Mouse (Mus musculus): ENCODE data around the gene Usp31. TPM values are rescaled to one million over a fixed set of nuclear protein-coding genes. Genes with fewer than 3 reads are reported as not detected.
A peak's percentile ranks its signal among the peaks of the same experiment; 100 is the strongest.

Gene Usp31
- polyA plus RNA-seq, 1 experiment from 2014 or later = 3.5 TPM

DNA sequence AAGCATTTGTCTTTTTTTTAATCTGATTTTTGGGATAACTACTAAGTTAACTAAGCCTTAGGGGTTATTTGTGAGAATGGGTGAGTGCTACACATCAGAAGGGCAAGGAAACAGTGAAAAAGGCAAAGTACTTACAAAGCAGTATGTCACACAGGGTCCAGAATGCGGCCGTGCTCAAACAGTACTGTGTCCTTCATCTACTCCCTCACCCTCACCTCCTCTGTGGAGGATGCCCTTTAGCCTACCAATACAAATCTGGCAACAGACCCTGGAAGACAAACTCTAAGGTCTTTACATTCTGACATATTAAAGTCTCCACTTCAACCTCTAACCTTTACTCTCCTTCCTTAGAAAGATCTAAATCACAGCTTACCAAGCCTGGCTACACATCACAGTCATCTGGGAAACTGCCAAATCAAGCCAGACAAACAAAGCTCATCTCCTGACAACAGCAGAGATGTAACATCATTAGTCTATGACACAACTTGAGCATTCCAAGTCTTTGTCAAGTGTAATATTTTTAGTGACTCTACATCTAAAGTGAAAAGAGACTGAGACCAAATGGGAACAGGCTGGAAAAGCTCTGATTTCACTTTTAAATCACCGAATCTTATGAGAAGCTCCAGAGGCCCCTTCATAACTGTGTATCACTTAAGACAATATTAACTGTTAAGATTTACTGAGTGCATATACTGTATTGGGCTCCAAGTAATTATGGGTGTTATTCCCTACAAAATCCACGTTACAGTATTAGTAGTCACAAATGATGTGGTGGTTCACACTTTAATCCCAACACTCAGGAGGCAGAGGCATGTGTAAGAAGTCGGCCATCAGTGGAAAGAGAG is 21.7 kb downstream of the Usp31 start:
- H3K36me3 ChIP-seq (ENCODE audit: control insufficient read depth, insufficient read depth, low read length) = no peaks in the 10 kb centered on the region
- H3K9ac ChIP-seq (replicated peaks; ENCODE audit: low read depth, low read length) = no peak overlapping the region
- WGBS = 90% methylated on average over 5 of the region's 5 CpGs
- no peak overlapping the region for H3K4me3 ChIP-seq (ENCODE audit: low read depth, low read length)
- H3K27me3 ChIP-seq (ENCODE audit: control insufficient read depth, insufficient read depth, low read length) = no peaks in the 10 kb centered on the region
- no peaks in the 10 kb centered on the region for H3K9me3 ChIP-seq (ENCODE audit: control insufficient read depth, low read depth, low read length)
- H3K27ac ChIP-seq (ENCODE audit: low read length) = no peak overlapping the region
- H3K4me1 ChIP-seq (ENCODE audit: control insufficient read depth, insufficient read depth, low read length) = no peaks in the 10 kb centered on the region
- ATAC-seq (ENCODE audit: insufficient number of reproducible peaks, insufficient read depth, low FRiP score, low read depth) = no peak
- no peak overlapping the region for H3K4me2 ChIP-seq (replicated peaks; ENCODE audit: low read depth, low read length)

DNA sequence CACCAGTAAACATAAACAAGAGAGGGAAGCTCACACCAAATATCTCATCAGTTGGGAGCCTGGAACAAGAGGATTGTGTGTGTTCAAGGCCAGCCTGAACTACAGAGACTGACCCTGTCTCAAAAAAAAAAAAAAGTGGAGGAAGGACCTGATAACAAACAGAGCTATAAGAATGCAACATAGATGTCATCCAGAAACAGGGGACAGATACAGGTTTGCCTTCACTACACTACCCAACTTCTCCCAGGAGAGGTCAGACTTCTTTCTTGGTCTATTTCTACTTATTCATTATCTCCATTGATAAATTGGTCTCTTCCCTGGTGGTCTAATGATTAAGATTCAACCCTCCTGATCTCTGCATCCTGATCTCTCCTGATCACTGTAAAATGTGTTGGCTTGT is 25.9 kb downstream of the Usp31 start:
- Histone ChIP-seq H3K27ac (ENCODE audit: low read length) (no peak overlapping the region), H3K36me3 (ENCODE audit: control insufficient read depth, insufficient read depth, low read length) (no peaks in the 10 kb centered on the region; the same call in 1 of the 2 replicates)
- ATAC-seq (ENCODE audit: insufficient number of reproducible peaks, insufficient read depth, low FRiP score, low read depth) = no peak

GRCm38 (mm10) chr7:121677105-121677753 is 29.8 kb downstream of the Usp31 start:
- ATAC-seq (ENCODE audit: insufficient number of reproducible peaks, insufficient read depth, low FRiP score, low read depth) = no peak
- WGBS = 62% methylated on average over 4 of the region's 4 CpGs
- H3K36me3 ChIP-seq (ENCODE audit: control insufficient read depth, insufficient read depth, low read length) = peaks cover 4% of the 10 kb centered on the region
- no peaks in the 10 kb centered on the region for H3K4me1 ChIP-seq (ENCODE audit: control insufficient read depth, insufficient read depth, low read length)
- H3K9ac ChIP-seq (replicated peaks; ENCODE audit: low read depth, low read length) = no peak overlapping the region
- H3K4me3 ChIP-seq (ENCODE audit: low read depth, low read length) = no peak overlapping the region
- no peaks in the 10 kb centered on the region for H3K9me3 ChIP-seq (ENCODE audit: control insufficient read depth, low read depth, low read length)
- no peak overlapping the region for H3K27ac ChIP-seq (ENCODE audit: low read length)
- no peak overlapping the region for H3K4me2 ChIP-seq (replicated peaks; ENCODE audit: low read depth, low read length)
- no peaks in the 10 kb centered on the region for H3K27me3 ChIP-seq (ENCODE audit: control insufficient read depth, insufficient read depth, low read length)

More for the DNA sequence above, 25.9 kb downstream of the Usp31 start:
- H3K27me3 ChIP-seq (ENCODE audit: control insufficient read depth, insufficient read depth, low read length) = no peaks in the 10 kb centered on the region
- H3K4me1 ChIP-seq (ENCODE audit: control insufficient read depth, insufficient read depth, low read length) = no peaks in the 10 kb centered on the region
- H3K9ac ChIP-seq (replicated peaks; ENCODE audit: low read depth, low read length) = no peak overlapping the region
- no peaks in the 10 kb centered on the region for H3K9me3 ChIP-seq (ENCODE audit: control insufficient read depth, low read depth, low read length)
- no peak overlapping the region for H3K4me3 ChIP-seq (ENCODE audit: low read depth, low read length)
- H3K4me2 ChIP-seq (replicated peaks; ENCODE audit: low read depth, low read length) = no peak overlapping the region

GRCm38 (mm10) chr7:121660705-121661104 is 46.3 kb downstream of the Usp31 start:
- peak; percentile 33; the same call in 1 of the 2 replicates for ATAC-seq (ENCODE audit: insufficient number of reproducible peaks, insufficient read depth, low FRiP score, low read depth)
- Histone ChIP-seq H3K27me3 (ENCODE audit: control insufficient read depth, insufficient read depth, low read length) (no peaks in the 10 kb centered on the region), H3K9me3 (ENCODE audit: control insufficient read depth, low read depth, low read length) (no peaks in the 10 kb centered on the region), H3K4me1 (ENCODE audit: control insufficient read depth, insufficient read depth, low read length) (no peaks in the 10 kb centered on the region), H3K4me2 (replicated peaks; ENCODE audit: low read depth, low read length) (no peak overlapping the region), H3K4me3 (ENCODE audit: low read depth, low read length) (no peak overlapping the region), H3K27ac (ENCODE audit: low read length) (no peak overlapping the region), H3K36me3 (ENCODE audit: control insufficient read depth, insufficient read depth, low read length) (peaks cover 10% of the 10 kb centered on the region; the same call in 1 of the 2 replicates), H3K9ac (replicated peaks; ENCODE audit: low read depth, low read length) (no peak overlapping the region)
- 22% methylated on average over 1 of the region's 1 CpGs for WGBS

DNA sequence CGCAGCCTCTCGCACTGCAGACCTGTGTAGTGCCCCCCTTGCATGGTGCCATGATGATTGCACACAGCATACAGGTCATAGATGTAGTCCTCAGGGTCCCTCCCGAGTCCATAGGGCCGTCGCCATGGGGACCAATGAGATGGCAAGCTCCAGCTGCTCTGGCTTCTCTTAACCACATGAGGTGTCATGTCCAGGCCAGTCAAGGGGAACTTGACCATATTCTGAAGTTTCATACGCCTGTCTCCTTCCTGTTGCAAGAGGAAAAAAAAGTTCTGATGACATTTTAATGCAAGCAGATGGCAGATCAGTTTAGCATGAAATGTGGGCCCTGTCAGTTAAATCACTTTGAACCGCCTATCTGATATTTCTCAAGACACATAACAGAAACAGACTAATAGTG is 48.2 kb downstream of the Usp31 start:
- 80% methylated on average over 7 of the region's 7 CpGs for WGBS
- no peak for ATAC-seq (ENCODE audit: insufficient number of reproducible peaks, insufficient read depth, low FRiP score, low read depth)
- H3K36me3 ChIP-seq (ENCODE audit: control insufficient read depth, insufficient read depth, low read length) = peaks cover 13% of the 10 kb centered on the region; the same call in 1 of the 2 replicates

DNA sequence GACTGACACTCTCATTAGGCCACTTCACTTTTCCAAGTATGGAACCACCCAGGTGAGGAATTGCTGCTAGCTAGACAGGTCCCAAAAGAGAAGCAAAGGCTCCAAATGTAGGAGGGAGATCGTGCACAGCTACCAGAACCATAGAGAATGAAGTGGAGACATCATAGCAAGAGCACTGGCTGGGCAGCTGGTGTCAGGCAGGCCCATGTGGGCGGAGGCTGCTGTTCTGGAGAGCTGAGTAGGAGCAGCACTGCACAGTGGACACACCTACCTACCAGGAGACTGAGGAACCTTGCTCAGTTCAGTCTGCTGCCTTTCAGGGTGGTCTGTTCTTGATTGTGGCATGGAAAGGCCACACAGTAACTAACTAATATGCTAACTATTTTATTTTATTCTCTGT is 52.4 kb downstream of the Usp31 start:
- Histone ChIP-seq H3K27me3 (ENCODE audit: control insufficient read depth, insufficient read depth, low read length) (no peaks in the 10 kb centered on the region), H3K36me3 (ENCODE audit: control insufficient read depth, insufficient read depth, low read length) (peaks cover 13% of the 10 kb centered on the region), H3K4me3 (ENCODE audit: low read depth, low read length) (no peak overlapping the region), H3K27ac (ENCODE audit: low read length) (no peak overlapping the region), H3K4me2 (replicated peaks; ENCODE audit: low read depth, low read length) (no peak overlapping the region), H3K4me1 (ENCODE audit: control insufficient read depth, insufficient read depth, low read length) (no peaks in the 10 kb centered on the region), H3K9ac (replicated peaks; ENCODE audit: low read depth, low read length) (no peak overlapping the region), H3K9me3 (ENCODE audit: control insufficient read depth, low read depth, low read length) (no peaks in the 10 kb centered on the region)
- 84% methylated on average over 2 of the region's 2 CpGs for WGBS
- no peak for ATAC-seq (ENCODE audit: insufficient number of reproducible peaks, insufficient read depth, low FRiP score, low read depth)

More for the DNA sequence above, 48.2 kb downstream of the Usp31 start:
- Histone ChIP-seq H3K9ac (replicated peaks; ENCODE audit: low read depth, low read length) (no peak overlapping the region), H3K9me3 (ENCODE audit: control insufficient read depth, low read depth, low read length) (no peaks in the 10 kb centered on the region), H3K27me3 (ENCODE audit: control insufficient read depth, insufficient read depth, low read length) (no peaks in the 10 kb centered on the region), H3K27ac (ENCODE audit: low read length) (no peak overlapping the region), H3K4me2 (replicated peaks; ENCODE audit: low read depth, low read length) (no peak overlapping the region), H3K4me1 (ENCODE audit: control insufficient read depth, insufficient read depth, low read length) (no peaks in the 10 kb centered on the region), H3K4me3 (ENCODE audit: low read depth, low read length) (no peak overlapping the region)

DNA sequence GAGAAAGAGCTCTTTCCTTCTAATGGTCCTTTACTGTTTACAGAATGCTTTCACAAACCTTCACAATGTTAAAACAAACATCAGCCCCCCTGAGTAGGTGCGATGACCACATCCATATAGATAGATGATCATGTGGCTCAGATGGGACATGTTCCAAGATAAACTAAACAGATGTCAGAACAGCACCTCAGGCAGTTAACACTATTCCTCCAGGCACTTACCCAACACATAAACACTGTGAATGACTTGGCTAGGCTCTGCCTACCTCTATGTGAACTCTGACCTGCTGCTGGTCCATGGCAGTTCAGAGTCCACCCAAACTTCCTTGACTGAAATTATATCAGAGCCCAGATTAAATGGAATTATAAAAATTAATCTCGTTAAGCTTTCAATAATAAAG is 54.4 kb downstream of the Usp31 start:
- Histone ChIP-seq H3K27ac (ENCODE audit: low read length) (no peak overlapping the region), H3K9ac (replicated peaks; ENCODE audit: low read depth, low read length) (no peak overlapping the region), H3K9me3 (ENCODE audit: control insufficient read depth, low read depth, low read length) (no peaks in the 10 kb centered on the region), H3K4me1 (ENCODE audit: control insufficient read depth, insufficient read depth, low read length) (no peaks in the 10 kb centered on the region), H3K4me2 (replicated peaks; ENCODE audit: low read depth, low read length) (no peak overlapping the region), H3K27me3 (ENCODE audit: control insufficient read depth, insufficient read depth, low read length) (no peaks in the 10 kb centered on the region), H3K4me3 (ENCODE audit: low read depth, low read length) (no peak overlapping the region), H3K36me3 (ENCODE audit: control insufficient read depth, insufficient read depth, low read length) (peaks cover 29% of the 10 kb centered on the region)
- no peak for ATAC-seq (ENCODE audit: insufficient number of reproducible peaks, insufficient read depth, low FRiP score, low read depth)
- 55% methylated on average over 2 of the region's 2 CpGs for WGBS

DNA sequence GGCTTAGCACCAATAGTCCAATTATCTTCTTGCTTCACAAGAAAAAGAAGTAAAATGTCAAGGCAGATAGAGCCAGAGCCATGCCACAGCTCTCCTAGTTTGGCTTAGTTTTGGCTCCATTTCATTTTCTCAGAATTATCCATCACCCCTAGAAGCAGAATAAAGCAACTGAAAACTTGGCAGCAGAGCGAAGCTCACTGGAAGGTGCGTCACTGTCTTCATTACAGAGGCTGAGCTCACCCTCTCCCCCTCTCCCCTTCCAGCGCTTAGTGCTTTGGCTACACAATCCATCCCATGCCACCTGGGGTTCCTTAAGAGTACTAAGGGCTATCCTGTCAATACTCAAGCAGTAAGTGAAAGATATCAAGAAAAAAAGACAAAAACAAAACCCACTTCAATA is 56.3 kb downstream of the Usp31 start:
- no peaks in the 10 kb centered on the region for H3K9me3 ChIP-seq (ENCODE audit: control insufficient read depth, low read depth, low read length)
- no peak overlapping the region for H3K4me3 ChIP-seq (ENCODE audit: low read depth, low read length)
- H3K9ac ChIP-seq (replicated peaks; ENCODE audit: low read depth, low read length) = no peak overlapping the region
- ATAC-seq (ENCODE audit: insufficient number of reproducible peaks, insufficient read depth, low FRiP score, low read depth) = no peak
- H3K4me2 ChIP-seq (replicated peaks; ENCODE audit: low read depth, low read length) = no peak overlapping the region
- 74% methylated on average over 3 of the region's 3 CpGs for WGBS
- H3K36me3 ChIP-seq (ENCODE audit: control insufficient read depth, insufficient read depth, low read length) = peaks cover 32% of the 10 kb centered on the region
- H3K27ac ChIP-seq (ENCODE audit: low read length) = no peak overlapping the region
- no peaks in the 10 kb centered on the region for H3K4me1 ChIP-seq (ENCODE audit: control insufficient read depth, insufficient read depth, low read length)
- H3K27me3 ChIP-seq (ENCODE audit: control insufficient read depth, insufficient read depth, low read length) = no peaks in the 10 kb centered on the region
